Comparison of ENCODE assay signal across 8 mouse cellular contexts in genomic region chr11:55419678-55420307, GRCm38 (mm10). TPM values are rescaled to one million over a fixed set of nuclear protein-coding genes. Genes with fewer than 3 reads are reported as not detected.
DNase-seq lines count a peak whose midpoint lies in the region; ATAC-seq and TF ChIP-seq lines count a peak whose summit lies in the region.

No protein-coding gene starts in this region.

- no peak for TF ChIP-seq EP300 in liver, postnatal 0 days (IDR thresholded peaks at IDR 0.05; ENCODE audit: low read depth)

- no peak for TF ChIP-seq CTCF in kidney, adult 2 months (conservative IDR thresholded peaks at IDR 0.05; ENCODE audit: insufficient read depth, insufficient read length, low read depth, low read length)
- no peak for TF ChIP-seq CTCF in liver, postnatal 0 days (IDR thresholded peaks at IDR 0.05; ENCODE audit: low read depth)

- H3K4me3 ChIP-seq in erythroblast, embryonic 14.5 days (replicated peaks): peak overlapping the region; percentile 22
- H3K4me3 ChIP-seq in kidney, adult 2 months (ENCODE audit: insufficient read depth, low read depth, low read length): peak overlapping the region; percentile 79
- H3K4me3 ChIP-seq in liver, postnatal 0 days (ENCODE audit: low read depth, low read length): peak overlapping the region; percentile 43

- peak; percentile 82 for TF ChIP-seq POLR2A in kidney, adult 2 months (IDR thresholded peaks at IDR 0.05; ENCODE audit: low read depth, low read length)

- peaks cover 27% of the 10 kb centered on the region for H3K27me3 ChIP-seq in erythroblast, embryonic 14.5 days (ENCODE audit: control insufficient read depth)
- no peaks in the 10 kb centered on the region for H3K27me3 ChIP-seq in kidney, adult 2 months (replicated peaks; ENCODE audit: control insufficient read depth, insufficient read depth, low read length)
- no peaks in the 10 kb centered on the region for H3K27me3 ChIP-seq in liver, postnatal 0 days (ENCODE audit: insufficient read depth, low read length)

- H3K27ac ChIP-seq in kidney, adult 2 months (ENCODE audit: insufficient read depth, low read depth, low read length): peak overlapping the region; percentile 95
- peak overlapping the region; percentile 63 for H3K27ac ChIP-seq in liver, postnatal 0 days (ENCODE audit: low read depth)

- no peaks in the 10 kb centered on the region for H3K36me3 ChIP-seq in erythroblast, embryonic 14.5 days (ENCODE audit: control insufficient read depth)
- no peaks in the 10 kb centered on the region for H3K36me3 ChIP-seq in kidney, adult 2 months (ENCODE audit: control insufficient read depth, insufficient read depth, low read length)
- H3K36me3 ChIP-seq in liver, postnatal 0 days (replicated peaks; ENCODE audit: insufficient read depth, low read length): no peaks in the 10 kb centered on the region

- 45% methylated on average over 9 of the region's 9 CpGs for WGBS in kidney, adult 2 months
- WGBS in liver, postnatal 0 days (ENCODE audit: insufficient replicate concordance): 45% methylated on average over 9 of the region's 9 CpGs

- no peaks in the 10 kb centered on the region for H3K9me3 ChIP-seq in erythroblast, embryonic 14.5 days (ENCODE audit: control insufficient read depth, low read length)
- H3K9me3 ChIP-seq in liver, postnatal 0 days (ENCODE audit: low read length): no peaks in the 10 kb centered on the region

- peak overlapping the region; percentile 61 for H3K9ac ChIP-seq in liver, postnatal 0 days (replicated peaks)

- H3K4me1 ChIP-seq in erythroblast, embryonic 14.5 days (ENCODE audit: control insufficient read depth): no peaks in the 10 kb centered on the region
- peaks cover 3% of the 10 kb centered on the region; the same call in 1 of the 2 replicates for H3K4me1 ChIP-seq in kidney, adult 2 months (ENCODE audit: control insufficient read depth, insufficient read depth, low read length)
- peaks cover 2% of the 10 kb centered on the region; the same call in 1 of the 2 replicates for H3K4me1 ChIP-seq in liver, postnatal 0 days (ENCODE audit: insufficient read depth)

- ATAC-seq in erythroblast, adult 5-6 weeks (replicated peaks; ENCODE audit: low FRiP score, poor library complexity, severe bottlenecking): no peak
- no peak; the same call in 1 of the 2 replicates for ATAC-seq in liver, postnatal 0 days

- DNase-seq in embryo, embryonic 9.5 days (ENCODE audit: extremely low spot score): peak; percentile 77
- DNase-seq in heart, adult 8-10 months (ENCODE audit: low spot score): peak; percentile 81
- peak; percentile 74 for DNase-seq in kidney, adult 2 months
- DNase-seq in liver, postnatal 0 days: peak; percentile 31
- DNase-seq in ovary, adult 18-20 months (ENCODE audit: low spot score): peak; percentile 76
- no peak for DNase-seq in spleen, postnatal 10 days (ENCODE audit: low spot score in 2 of 2)

- peak overlapping the region; percentile 64 for H3K4me2 ChIP-seq in liver, postnatal 0 days (ENCODE audit: low read depth, low read length)

RNA-seq across cellular contexts. Expression of gene Sparc, which starts 3.2 kb away (rescaled TPM):
- polyA plus RNA-seq in erythroblast, embryonic 14.5 days (2012): 0.17 and 0.32 TPM in 2 replicates
- total RNA-seq in erythroblast, adult 5-6 weeks (2015; ENCODE audit: low replicate concordance): 1.7 TPM in 2 replicates
- 0.85 and 0.98 TPM in 2 replicates for total RNA-seq in erythroblast, adult 5-6 weeks (2017; ENCODE audit: low replicate concordance)
- 100 to 1,000 TPM; 202 to 357 (median 299) TPM for total RNA-seq in heart, adult 8-10 months (2022)
- 585 and 720 TPM in 2 replicates for polyA plus RNA-seq in kidney, adult 2 months (2012; rRNA removed)
- polyA plus RNA-seq in liver, postnatal 0 days (2015; fragmentation: Nextera tagmentation; extraction: Ambion mirVana): 258 and 272 TPM in 2 replicates

RNA-seq across cellular contexts. Expression of gene Atox1, which starts 41.2 kb away (rescaled TPM):
- polyA plus RNA-seq in erythroblast, embryonic 14.5 days (2012): 3.6 and 15.0 TPM in 2 replicates
- total RNA-seq in erythroblast, adult 5-6 weeks (2015; ENCODE audit: low replicate concordance): 25.9 and 45.8 TPM in 2 replicates
- total RNA-seq in erythroblast, adult 5-6 weeks (2017; ENCODE audit: low replicate concordance): 18.7 and 20.2 TPM in 2 replicates
- total RNA-seq in heart, adult 8-10 months (2022): 100 to 1,000 TPM in 3 of 4 experiments, 10 to 100 TPM in 1; 94.6 to 115 (median 104) TPM
- polyA plus RNA-seq in kidney, adult 2 months (2012; rRNA removed): 698 and 771 TPM in 2 replicates
- polyA plus RNA-seq in liver, postnatal 0 days (2015; fragmentation: Nextera tagmentation; extraction: Ambion mirVana): 261 and 271 TPM in 2 replicates

RNA-seq across cellular contexts. Expression of gene G3bp1, which starts 49.7 kb away (rescaled TPM):
- 3.5 and 4.2 TPM in 2 replicates for polyA plus RNA-seq in erythroblast, embryonic 14.5 days (2012)
- total RNA-seq in erythroblast, adult 5-6 weeks (2015; ENCODE audit: low replicate concordance): 13.3 and 18.2 TPM in 2 replicates
- 19.0 and 20.9 TPM in 2 replicates for total RNA-seq in erythroblast, adult 5-6 weeks (2017; ENCODE audit: low replicate concordance)
- 10 to 100 TPM; 39.4 to 45.2 (median 42.4) TPM for total RNA-seq in heart, adult 8-10 months (2022)
- 23.3 and 28.3 TPM in 2 replicates for polyA plus RNA-seq in kidney, adult 2 months (2012; rRNA removed)
- 34.2 and 36.8 TPM in 2 replicates for polyA plus RNA-seq in liver, postnatal 0 days (2015; fragmentation: Nextera tagmentation; extraction: Ambion mirVana)

Comparison
In these comparisons a context has a peak if more than half of its experiments do, and no peak if none do; other contexts are left out.
1. H3K4me3 ChIP-seq: peak in every context shown above with its lines; median percentile 79 in kidney, adult 2 months; 43 in liver, postnatal 0 days; 22 in erythroblast, embryonic 14.5 days.
2. DNase-seq: peak in embryo, embryonic 9.5 days (single experiment), heart, adult 8-10 months (single experiment), kidney, adult 2 months (single experiment), liver, postnatal 0 days (single experiment) and ovary, adult 18-20 months (single experiment); none in spleen, postnatal 10 days (0 of 2).
3. RNA of gene Sparc, which starts 3.2 kb away (polyA plus RNA-seq): 585 to 720 TPM in kidney, adult 2 months and 258 to 272 TPM in liver, postnatal 0 days; 0.17 to 0.32 TPM in erythroblast, embryonic 14.5 days; every median in the first group is over 100 times any median in the second.
4. RNA of gene Atox1, which starts 41.2 kb away (polyA plus RNA-seq): 698 to 771 TPM in kidney, adult 2 months and 261 to 271 TPM in liver, postnatal 0 days; 3.6 to 15.0 TPM in erythroblast, embryonic 14.5 days; every median in the first group is over 10 times any median in the second.